Mouse (Mus musculus) layer of hippocampus, adult 9-10 months (tissue): ENCODE results near the gene Gm10803.

ENCODE experiments used
- DNase-seq: peaks from one replicate; pipeline ENCODE4 v3.0.0; 2022; ENCODE audit warnings: low spot score

Gene Gm10803

GRCm38 (mm10) chr2:93592164-93592790, 31.9 kb downstream of the Gm10803 start:
- DNase-seq, result no peak

GRCm38 (mm10) chr2:93593121-93593520, 32.8 kb downstream of the Gm10803 start:
- no peak for DNase-seq

- DNase-seq, result no peak
Measured at GRCm38 (mm10) chr2:93597145-93597544, 36.8 kb downstream of the Gm10803 start.

GRCm38 (mm10) chr2:93599731-93600130, 39.4 kb downstream of the Gm10803 start:
- DNase-seq, result peak; percentile 8

GRCm38 (mm10) chr2:93604601-93605285, 44.4 kb downstream of the Gm10803 start:
- no peak for DNase-seq

- no peak for DNase-seq
Measured at GRCm38 (mm10) chr2:93608800-93609199, 48.4 kb downstream of the Gm10803 start.

GRCm38 (mm10) chr2:93613020-93613419, 52.7 kb downstream of the Gm10803 start:
- no peak for DNase-seq
